Mouse (Mus musculus): Measurements from ENCODE around the gene Plau. TPM values are rescaled to one million over a fixed set of nuclear protein-coding genes. Genes with fewer than 3 reads are reported as not detected.

The Plau gene
- polyA plus RNA-seq, 1 experiment from 2014 or later: 1.2 TPM

DNA sequence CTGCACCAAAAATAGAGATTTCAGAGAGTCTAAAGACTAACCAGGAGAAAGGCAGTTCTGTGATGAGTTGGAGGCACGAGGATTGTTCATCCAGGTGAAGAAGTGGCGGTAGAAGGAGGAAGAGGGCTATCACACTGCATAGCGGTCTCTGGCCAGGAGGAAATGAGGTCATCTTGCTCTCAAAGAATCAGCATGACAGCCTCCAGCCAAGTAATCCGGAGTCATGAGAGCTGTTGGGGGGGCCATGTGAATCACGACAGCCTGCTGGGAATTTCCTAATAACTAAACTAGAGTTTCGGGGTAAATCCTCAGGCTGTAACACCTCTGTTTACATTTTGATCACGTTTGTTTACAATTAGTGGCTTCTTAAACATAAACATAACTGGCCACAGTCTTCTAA lies 2.3 kb upstream of the Plau start:
- H3K27ac ChIP-seq (ENCODE audit: low read length): no peak overlapping the region
- H3K27me3 ChIP-seq (ENCODE audit: control insufficient read depth, insufficient read depth, low read length): no peaks in the 10 kb centered on the region
- no peaks in the 10 kb centered on the region for H3K36me3 ChIP-seq (ENCODE audit: control insufficient read depth, insufficient read depth)
- H3K4me3 ChIP-seq (ENCODE audit: low read length): no peak overlapping the region
- H3K9me3 ChIP-seq (replicated peaks; ENCODE audit: control insufficient read depth, low read length): no peaks in the 10 kb centered on the region
- no peak for ATAC-seq (replicated peaks; ENCODE audit: extremely low read depth, insufficient read depth, low FRiP score)
- no peak overlapping the region for H3K4me2 ChIP-seq (ENCODE audit: low read depth, low read length)
- 41% methylated on average over 7 of the region's 7 CpGs for WGBS
- H3K4me1 ChIP-seq (ENCODE audit: control insufficient read depth, insufficient read depth, low read length): peaks cover 3% of the 10 kb centered on the region; the same call in 1 of the 2 replicates
- H3K9ac ChIP-seq (ENCODE audit: low read length): no peak overlapping the region

DNA sequence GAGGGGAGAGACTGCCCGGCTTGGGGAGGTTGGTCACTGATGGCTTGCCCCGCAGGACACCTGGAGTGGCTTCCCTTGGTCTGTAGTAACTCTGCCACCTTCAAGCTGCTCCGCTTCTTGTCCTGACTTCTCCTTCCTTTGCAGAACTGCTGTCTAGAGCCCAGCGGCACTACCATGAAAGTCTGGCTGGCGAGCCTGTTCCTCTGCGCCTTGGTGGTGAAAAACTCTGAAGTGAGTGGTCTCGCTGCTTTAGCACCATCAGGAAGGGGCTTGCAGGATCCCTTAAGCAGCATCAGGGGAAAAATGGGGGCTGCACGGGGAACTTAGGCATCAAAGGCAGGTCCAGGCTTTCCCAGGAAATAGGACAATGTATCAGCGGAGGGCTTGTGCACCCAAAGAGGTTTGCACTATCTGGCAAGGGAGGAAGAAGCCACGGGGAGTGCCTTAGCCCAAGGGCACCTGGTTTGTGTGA lies 481 bp downstream of the Plau start:
- Histone ChIP-seq H3K4me2 (ENCODE audit: low read depth, low read length) (peak overlapping the region; percentile 86), H3K27ac (ENCODE audit: low read length) (peak overlapping the region; percentile 57; the same call in 1 of the 2 replicates), H3K4me3 (ENCODE audit: low read length) (peak overlapping the region; percentile 65), H3K36me3 (ENCODE audit: control insufficient read depth, insufficient read depth) (no peaks in the 10 kb centered on the region), H3K4me1 (ENCODE audit: control insufficient read depth, insufficient read depth, low read length) (peaks cover 3% of the 10 kb centered on the region; the same call in 1 of the 2 replicates), H3K27me3 (ENCODE audit: control insufficient read depth, insufficient read depth, low read length) (no peaks in the 10 kb centered on the region), H3K9me3 (replicated peaks; ENCODE audit: control insufficient read depth, low read length) (no peaks in the 10 kb centered on the region), H3K9ac (ENCODE audit: low read length) (peak overlapping the region; percentile 79)
- 7% methylated on average over 10 of the region's 10 CpGs for WGBS
- ATAC-seq (replicated peaks; ENCODE audit: extremely low read depth, insufficient read depth, low FRiP score): peak; percentile 33; the same call in 1 of the 2 replicates

DNA sequence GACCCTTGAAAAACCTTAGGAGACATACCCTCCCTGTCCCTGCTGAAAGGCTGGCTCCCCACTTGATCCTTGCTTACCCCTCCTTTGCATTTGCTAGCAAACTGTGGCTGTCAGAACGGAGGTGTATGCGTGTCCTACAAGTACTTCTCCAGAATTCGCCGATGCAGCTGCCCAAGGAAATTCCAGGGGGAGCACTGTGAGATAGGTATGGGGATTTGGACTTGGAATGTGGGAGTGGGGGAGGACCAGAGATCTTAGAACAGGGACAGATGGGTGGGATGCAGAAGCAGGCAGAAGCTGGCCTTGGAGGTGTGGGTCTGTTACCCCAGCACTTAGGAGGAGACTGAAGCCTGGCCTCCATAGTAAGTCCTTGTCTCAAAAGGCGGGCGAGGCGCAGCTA lies 1.2 kb downstream of the Plau start:
- Histone ChIP-seq H3K4me2 (ENCODE audit: low read depth, low read length) (peak overlapping the region; percentile 86; the same call in 1 of the 2 replicates), H3K9me3 (replicated peaks; ENCODE audit: control insufficient read depth, low read length) (no peaks in the 10 kb centered on the region), H3K4me1 (ENCODE audit: control insufficient read depth, insufficient read depth, low read length) (peaks cover 3% of the 10 kb centered on the region; the same call in 1 of the 2 replicates), H3K27me3 (ENCODE audit: control insufficient read depth, insufficient read depth, low read length) (no peaks in the 10 kb centered on the region), H3K9ac (ENCODE audit: low read length) (no peak overlapping the region), H3K36me3 (ENCODE audit: control insufficient read depth, insufficient read depth) (no peaks in the 10 kb centered on the region), H3K27ac (ENCODE audit: low read length) (no peak overlapping the region), H3K4me3 (ENCODE audit: low read length) (no peak overlapping the region; the same call in 1 of the 2 replicates)
- WGBS: 76% methylated on average over 7 of the region's 7 CpGs
- no peak for ATAC-seq (replicated peaks; ENCODE audit: extremely low read depth, insufficient read depth, low FRiP score)

DNA sequence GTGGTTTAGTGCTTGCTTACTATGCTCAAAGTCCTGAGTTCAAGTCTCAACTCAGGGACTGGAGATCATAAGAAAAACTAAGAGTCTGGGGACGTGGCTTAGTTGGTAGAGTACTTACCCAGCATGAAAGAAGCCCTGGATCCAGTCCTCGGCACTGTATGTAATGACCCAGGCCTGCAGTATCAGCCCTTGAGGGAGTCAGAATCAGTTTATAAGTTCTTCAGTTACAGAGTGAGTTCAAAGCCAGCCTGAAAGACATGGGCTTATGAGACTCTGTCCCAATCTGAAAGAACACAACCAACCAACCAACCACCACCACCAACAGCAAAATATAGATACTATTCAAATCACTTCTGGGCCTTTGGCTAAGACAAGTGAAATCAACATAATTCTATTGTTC lies 5.1 kb downstream of the Plau start:
- Histone ChIP-seq H3K4me1 (ENCODE audit: control insufficient read depth, insufficient read depth, low read length) (no peaks in the 10 kb centered on the region; the same call in 1 of the 2 replicates), H3K9me3 (replicated peaks; ENCODE audit: control insufficient read depth, low read length) (no peaks in the 10 kb centered on the region), H3K4me2 (ENCODE audit: low read depth, low read length) (no peak overlapping the region), H3K36me3 (ENCODE audit: control insufficient read depth, insufficient read depth) (no peaks in the 10 kb centered on the region), H3K9ac (ENCODE audit: low read length) (no peak overlapping the region), H3K27me3 (ENCODE audit: control insufficient read depth, insufficient read depth, low read length) (no peaks in the 10 kb centered on the region), H3K27ac (ENCODE audit: low read length) (no peak overlapping the region), H3K4me3 (ENCODE audit: low read length) (no peak overlapping the region)
- no peak for ATAC-seq (replicated peaks; ENCODE audit: extremely low read depth, insufficient read depth, low FRiP score)
- 83% methylated on average over 2 of the region's 2 CpGs for WGBS

DNA sequence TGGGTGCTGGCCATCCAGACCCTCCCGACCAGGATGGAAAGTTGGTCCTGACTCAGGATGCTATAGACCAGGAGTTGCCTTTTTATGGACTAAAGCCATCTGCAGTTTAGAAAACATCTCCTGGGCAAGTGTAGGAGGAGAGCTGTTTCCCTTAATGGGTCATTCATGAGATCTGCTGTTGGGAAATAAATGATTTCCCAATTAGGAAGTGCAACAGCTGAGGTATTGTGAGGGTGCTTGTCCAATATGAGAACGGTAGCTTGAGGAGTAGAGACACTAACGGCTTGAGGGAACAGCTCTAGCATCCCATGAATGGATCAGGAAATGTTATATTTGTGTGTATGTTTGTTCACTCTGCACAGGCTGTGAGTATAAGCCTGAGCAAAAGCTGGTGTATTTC lies 6.2 kb downstream of the Plau start:
- Histone ChIP-seq H3K4me2 (ENCODE audit: low read depth, low read length) (no peak overlapping the region), H3K27ac (ENCODE audit: low read length) (no peak overlapping the region), H3K9ac (ENCODE audit: low read length) (no peak overlapping the region), H3K9me3 (replicated peaks; ENCODE audit: control insufficient read depth, low read length) (no peaks in the 10 kb centered on the region), H3K4me1 (ENCODE audit: control insufficient read depth, insufficient read depth, low read length) (no peaks in the 10 kb centered on the region; the same call in 1 of the 2 replicates), H3K27me3 (ENCODE audit: control insufficient read depth, insufficient read depth, low read length) (no peaks in the 10 kb centered on the region), H3K36me3 (ENCODE audit: control insufficient read depth, insufficient read depth) (no peaks in the 10 kb centered on the region), H3K4me3 (ENCODE audit: low read length) (no peak overlapping the region)
- ATAC-seq (replicated peaks; ENCODE audit: extremely low read depth, insufficient read depth, low FRiP score): no peak
- WGBS: 74% methylated on average over 3 of the region's 3 CpGs

DNA sequence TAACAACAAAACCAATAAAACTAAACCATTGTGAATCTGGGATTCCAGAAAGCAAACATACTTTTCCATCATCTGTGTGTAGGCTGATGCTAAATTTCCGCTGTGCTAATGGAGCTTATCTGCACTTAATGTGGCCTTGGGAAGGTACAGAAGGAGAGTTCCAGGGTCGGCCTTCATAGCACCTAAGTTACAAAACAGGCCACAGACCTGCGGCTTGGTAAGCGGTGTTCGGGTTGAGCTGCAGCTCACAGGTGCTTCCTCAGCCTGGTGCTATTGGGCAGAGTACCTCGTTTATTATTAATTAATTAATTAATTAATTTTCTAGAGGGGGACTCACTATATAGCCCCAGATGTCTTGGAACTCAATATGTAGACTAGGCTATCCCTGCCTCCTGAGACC lies 7.7 kb downstream of the Plau start:
- H3K36me3 ChIP-seq (ENCODE audit: control insufficient read depth, insufficient read depth): no peaks in the 10 kb centered on the region
- no peaks in the 10 kb centered on the region; the same call in 1 of the 2 replicates for H3K4me1 ChIP-seq (ENCODE audit: control insufficient read depth, insufficient read depth, low read length)
- H3K27ac ChIP-seq (ENCODE audit: low read length): no peak overlapping the region
- no peaks in the 10 kb centered on the region for H3K9me3 ChIP-seq (replicated peaks; ENCODE audit: control insufficient read depth, low read length)
- H3K4me3 ChIP-seq (ENCODE audit: low read length): no peak overlapping the region
- WGBS: 77% methylated on average over 6 of the region's 6 CpGs
- H3K4me2 ChIP-seq (ENCODE audit: low read depth, low read length): no peak overlapping the region
- H3K27me3 ChIP-seq (ENCODE audit: control insufficient read depth, insufficient read depth, low read length): no peaks in the 10 kb centered on the region
- ATAC-seq (replicated peaks; ENCODE audit: extremely low read depth, insufficient read depth, low FRiP score): no peak
- H3K9ac ChIP-seq (ENCODE audit: low read length): no peak overlapping the region

DNA sequence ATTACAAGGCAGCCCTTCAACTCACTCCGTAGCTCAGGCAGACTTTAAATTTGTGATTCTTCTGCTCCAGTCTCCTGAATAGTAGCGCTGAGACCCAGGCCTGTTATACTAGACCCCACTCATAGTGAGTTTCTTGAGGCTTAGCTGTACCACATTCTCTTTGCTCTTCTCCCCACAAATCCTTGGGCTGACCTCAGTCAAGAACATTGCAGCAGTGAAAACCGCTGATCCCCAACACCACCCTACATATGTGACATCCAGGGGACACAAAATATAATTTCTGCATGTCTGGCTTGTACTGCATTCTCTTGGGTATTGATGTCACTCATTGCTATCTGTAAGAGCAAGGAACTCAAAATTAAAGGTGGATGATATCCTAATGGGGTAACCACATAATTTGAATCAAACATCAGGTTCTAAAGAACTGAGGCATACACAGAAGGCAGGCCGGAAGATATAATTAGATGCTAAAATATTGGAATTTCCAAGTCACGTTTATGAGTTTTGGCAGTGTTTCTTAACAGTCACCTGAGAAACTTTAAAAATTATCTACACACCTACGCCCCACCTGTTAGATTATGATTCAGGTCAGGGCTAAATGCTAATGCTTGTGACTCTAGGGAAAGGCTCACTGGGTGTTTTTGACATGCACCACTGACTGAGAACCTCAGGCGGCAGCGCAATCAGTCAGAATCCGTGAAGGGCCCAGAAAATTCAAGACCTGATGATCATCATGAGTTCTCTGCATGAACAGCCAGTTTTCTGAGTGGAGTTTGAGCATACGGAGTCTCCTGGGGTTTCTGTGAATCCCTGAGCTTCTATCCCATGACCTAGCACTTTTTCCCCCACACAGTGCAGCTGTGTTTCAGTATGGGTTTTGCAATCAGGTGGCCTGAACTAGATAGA lies 8.5 kb downstream of the Plau start:
- Histone ChIP-seq H3K4me1 (ENCODE audit: control insufficient read depth, insufficient read depth, low read length) (no peaks in the 10 kb centered on the region; the same call in 1 of the 2 replicates), H3K9me3 (replicated peaks; ENCODE audit: control insufficient read depth, low read length) (no peaks in the 10 kb centered on the region), H3K9ac (ENCODE audit: low read length) (no peak overlapping the region), H3K4me3 (ENCODE audit: low read length) (no peak overlapping the region), H3K27me3 (ENCODE audit: control insufficient read depth, insufficient read depth, low read length) (no peaks in the 10 kb centered on the region), H3K36me3 (ENCODE audit: control insufficient read depth, insufficient read depth) (no peaks in the 10 kb centered on the region), H3K27ac (ENCODE audit: low read length) (peak overlapping the region; percentile 70), H3K4me2 (ENCODE audit: low read depth, low read length) (no peak overlapping the region)
- ATAC-seq (replicated peaks; ENCODE audit: extremely low read depth, insufficient read depth, low FRiP score): no peak
- WGBS: 87% methylated on average over 10 of the region's 10 CpGs

DNA sequence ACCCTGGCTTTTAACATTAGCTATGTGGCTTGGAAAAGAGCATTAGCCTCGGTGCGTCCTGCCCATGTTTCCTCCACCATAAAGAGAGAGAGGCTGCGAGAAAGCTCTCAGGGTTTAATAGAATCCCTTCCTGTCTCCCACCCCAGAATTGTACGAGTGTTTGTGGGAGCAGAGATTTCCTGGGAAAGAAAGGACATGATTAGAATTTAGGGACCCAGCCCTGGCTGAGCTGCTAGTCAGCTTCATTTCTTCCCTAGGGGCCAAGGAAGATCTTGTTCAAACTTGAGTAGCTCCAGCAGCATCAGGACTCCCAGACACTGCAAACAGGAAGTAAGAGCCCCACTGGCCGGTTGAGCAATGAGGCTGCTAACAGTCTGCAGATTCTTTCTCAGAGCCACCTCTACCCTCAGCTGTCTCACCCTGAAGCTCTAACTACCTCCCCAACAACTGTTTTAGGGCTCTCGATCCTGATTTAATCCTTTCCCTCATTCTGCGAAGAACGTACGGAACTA lies 9.2 kb downstream of the Plau start:
- Histone ChIP-seq H3K4me1 (ENCODE audit: control insufficient read depth, insufficient read depth, low read length) (no peaks in the 10 kb centered on the region; the same call in 1 of the 2 replicates), H3K9me3 (replicated peaks; ENCODE audit: control insufficient read depth, low read length) (no peaks in the 10 kb centered on the region), H3K27me3 (ENCODE audit: control insufficient read depth, insufficient read depth, low read length) (no peaks in the 10 kb centered on the region), H3K9ac (ENCODE audit: low read length) (peak overlapping the region; percentile 25), H3K36me3 (ENCODE audit: control insufficient read depth, insufficient read depth) (no peaks in the 10 kb centered on the region), H3K4me3 (ENCODE audit: low read length) (no peak overlapping the region), H3K27ac (ENCODE audit: low read length) (peak overlapping the region; percentile 70), H3K4me2 (ENCODE audit: low read depth, low read length) (peak overlapping the region; percentile 23)
- WGBS: 56% methylated on average over 9 of the region's 9 CpGs
- no peak for ATAC-seq (replicated peaks; ENCODE audit: extremely low read depth, insufficient read depth, low FRiP score)

DNA sequence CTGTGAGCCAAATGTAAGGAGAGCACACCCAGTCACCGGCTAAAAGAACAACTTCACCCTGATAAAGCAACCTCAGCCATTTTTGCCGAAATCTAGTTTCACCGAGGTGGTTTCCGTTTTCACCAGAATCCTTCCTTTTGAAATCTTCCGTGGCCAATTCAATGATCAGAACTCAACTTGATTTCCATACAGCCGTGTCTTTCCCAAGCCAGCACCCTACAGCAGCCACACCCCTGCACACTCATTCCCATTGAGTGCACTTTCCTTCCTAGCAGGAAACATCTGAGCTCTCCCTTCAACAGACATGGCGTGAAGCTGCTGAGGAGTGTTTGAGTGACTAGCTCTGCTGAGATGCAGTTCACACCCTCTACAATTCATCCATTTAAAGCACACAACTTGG lies 9.8 kb downstream of the Plau start:
- 70% methylated on average over 7 of the region's 7 CpGs for whole genome bisulfite sequencing

More for the DNA sequence above, 9.8 kb downstream of the Plau start:
- H3K27ac ChIP-seq (ENCODE audit: low read length): peak overlapping the region; percentile 70
- H3K36me3 ChIP-seq (ENCODE audit: control insufficient read depth, insufficient read depth): no peaks in the 10 kb centered on the region
- H3K9me3 ChIP-seq (replicated peaks; ENCODE audit: control insufficient read depth, low read length): no peaks in the 10 kb centered on the region
- no peak overlapping the region for H3K4me3 ChIP-seq (ENCODE audit: low read length)
- H3K27me3 ChIP-seq (ENCODE audit: control insufficient read depth, insufficient read depth, low read length): no peaks in the 10 kb centered on the region
- H3K4me2 ChIP-seq (ENCODE audit: low read depth, low read length): peak overlapping the region; percentile 23; the same call in 1 of the 2 replicates
- H3K9ac ChIP-seq (ENCODE audit: low read length): peak overlapping the region; percentile 25; the same call in 1 of the 2 replicates
- ATAC-seq (replicated peaks; ENCODE audit: extremely low read depth, insufficient read depth, low FRiP score): no peak
- no peaks in the 10 kb centered on the region; the same call in 1 of the 2 replicates for H3K4me1 ChIP-seq (ENCODE audit: control insufficient read depth, insufficient read depth, low read length)

Measured in heart, embryonic 16.5 days (tissue).